Comparison of ENCODE assay signal across 16 mouse cellular contexts in the genomic region with DNA sequence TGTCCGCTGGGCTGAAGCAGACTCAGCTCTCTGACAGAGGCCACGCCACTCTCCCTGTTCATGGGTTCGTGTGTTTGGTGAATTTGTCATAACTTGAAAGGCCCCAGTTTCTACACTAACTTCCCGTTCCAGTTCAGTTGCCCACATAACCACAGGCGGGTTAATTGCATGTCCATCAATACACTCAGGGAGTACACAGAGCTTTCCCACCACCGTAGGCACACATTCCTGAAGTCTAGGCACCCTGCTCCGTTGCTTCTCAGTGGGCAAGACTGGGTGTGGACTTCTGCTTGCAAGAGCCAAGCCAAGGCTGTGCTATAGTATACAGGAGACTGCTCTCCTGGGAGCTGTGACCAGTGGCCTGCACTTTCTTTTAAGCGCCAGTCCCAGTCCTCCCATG. TPM values are rescaled to one million over a fixed set of nuclear protein-coding genes. Genes with fewer than 3 reads are reported as not detected.
DNase-seq lines count a peak whose midpoint lies in the region; ATAC-seq lines count a peak whose summit lies in the region.
"Had no signal": no experiment of that assay in that cellular context is flagged by ENCODE, and none has a peak within 500 bp of the region (broad histone marks: within the 10 kb centered on the region; RNA-seq: fewer than 3 reads in every experiment).

No protein-coding gene starts in this region.

- DNase-seq in heart, postnatal 4 days, result no peak
- DNase-seq in limb, embryonic 11.5 days (ENCODE audit: low spot score), result peak; percentile 20
- no peak for DNase-seq in limb, embryonic 10.5 days (ENCODE audit: low spot score)
- DNase-seq in cerebellum, postnatal 10 days, result no peak
- no peak for DNase-seq in layer of hippocampus, adult 8-10 months (ENCODE audit: low spot score in 2 of 2)
- DNase-seq: adrenal gland, postnatal 10 days; cerebellum, adult 2 months; embryo, embryonic 11 days; heart, adult 2 months; kidney, postnatal 14 days; layer of hippocampus, adult 9-11 months; lung, postnatal 4 days had no signal

- 0 out of 2 replicates have a peak, but pooled peaks cover 6% of the 10 kb centered on the region for H3K36me3 ChIP-seq in heart, embryonic 12.5 days
- H3K36me3 ChIP-seq in limb, embryonic 11.5 days (ENCODE audit: control insufficient read depth, insufficient read depth, low read length), result no peaks in the 10 kb centered on the region
- H3K36me3 ChIP-seq in limb, embryonic 10.5 days, result peaks cover 14% of the 10 kb centered on the region
- no peaks in the 10 kb centered on the region for H3K36me3 ChIP-seq in embryonic facial prominence, embryonic 13.5 days
- H3K36me3 ChIP-seq: midbrain, embryonic 15.5 days had no signal

- no peak for ATAC-seq in heart, embryonic 12.5 days (ENCODE audit: insufficient number of reproducible peaks, low FRiP score)
- no peak for ATAC-seq in limb, embryonic 11.5 days (ENCODE audit: insufficient number of reproducible peaks, low FRiP score, low TSS enrichment, low read depth)
- 0 out of 2 replicates have a peak, but pooled peaks have one; percentile 10 for ATAC-seq in embryonic facial prominence, embryonic 13.5 days (ENCODE audit: insufficient number of reproducible peaks, insufficient read depth, low FRiP score, low TSS enrichment, low read depth)
- ATAC-seq in megakaryocyte progenitor cell, adult 5-6 weeks (replicated peaks; ENCODE audit: poor library complexity), result peak; percentile 82
- ATAC-seq: midbrain, embryonic 15.5 days had no signal

- H3K4me2 ChIP-seq in heart, embryonic 12.5 days, result no peak overlapping the region
- H3K4me2 ChIP-seq in limb, embryonic 11.5 days (ENCODE audit: low read depth, severe bottlenecking), result no peak overlapping the region
- no peak overlapping the region for H3K4me2 ChIP-seq in embryonic facial prominence, embryonic 13.5 days
- H3K4me2 ChIP-seq: midbrain, embryonic 15.5 days had no signal

- no peak overlapping the region for H3K4me3 ChIP-seq in heart, embryonic 12.5 days
- H3K4me3 ChIP-seq in limb, embryonic 11.5 days (ENCODE audit: low read depth, low read length), result no peak overlapping the region
- no peak overlapping the region for H3K4me3 ChIP-seq in limb, embryonic 10.5 days
- H3K4me3 ChIP-seq in embryonic facial prominence, embryonic 13.5 days, result no peak overlapping the region
- H3K4me3 ChIP-seq: heart, adult 2 months; midbrain, embryonic 15.5 days had no signal

- 76% methylated on average over 8 of the region's 8 CpGs for WGBS in heart, embryonic 12.5 days
- 77% methylated on average over 8 of the region's 8 CpGs for WGBS in limb, embryonic 11.5 days
- WGBS in limb, embryonic 10.5 days, result 74% methylated on average over 8 of the region's 8 CpGs
- WGBS in embryonic facial prominence, embryonic 13.5 days, result 69% methylated on average over 8 of the region's 8 CpGs

- no peak overlapping the region for H3K27ac ChIP-seq in heart, embryonic 12.5 days (ENCODE audit: poor library complexity, severe bottlenecking)
- H3K27ac ChIP-seq in limb, embryonic 11.5 days (replicated peaks; ENCODE audit: low read depth, low read length), result no peak overlapping the region
- H3K27ac ChIP-seq in limb, embryonic 10.5 days, result no peak overlapping the region
- H3K27ac ChIP-seq in embryonic facial prominence, embryonic 13.5 days, result no peak overlapping the region; the same call in 1 of the 2 replicates
- H3K27ac ChIP-seq: heart, adult 2 months; midbrain, embryonic 15.5 days had no signal

- no peaks in the 10 kb centered on the region for H3K27me3 ChIP-seq in heart, embryonic 12.5 days (replicated peaks)
- no peaks in the 10 kb centered on the region for H3K27me3 ChIP-seq in limb, embryonic 11.5 days (ENCODE audit: control insufficient read depth, insufficient read depth, low read length)
- H3K27me3 ChIP-seq in limb, embryonic 10.5 days (ENCODE audit: low read depth, poor library complexity, severe bottlenecking), result no peaks in the 10 kb centered on the region
- no peaks in the 10 kb centered on the region for H3K27me3 ChIP-seq in embryonic facial prominence, embryonic 13.5 days
- H3K27me3 ChIP-seq: midbrain, embryonic 15.5 days had no signal

- peaks cover 27% of the 10 kb centered on the region for H3K4me1 ChIP-seq in heart, embryonic 12.5 days (replicated peaks)
- no peaks in the 10 kb centered on the region for H3K4me1 ChIP-seq in limb, embryonic 11.5 days (ENCODE audit: control insufficient read depth, insufficient read depth, low read length)
- H3K4me1 ChIP-seq in limb, embryonic 10.5 days, result peaks cover 13% of the 10 kb centered on the region; the same call in 1 of the 2 replicates
- peaks cover 7% of the 10 kb centered on the region; the same call in 1 of the 2 replicates for H3K4me1 ChIP-seq in embryonic facial prominence, embryonic 13.5 days
- H3K4me1 ChIP-seq: midbrain, embryonic 15.5 days had no signal

- peaks cover 6% of the 10 kb centered on the region; the same call in 1 of the 2 replicates for H3K9me3 ChIP-seq in heart, embryonic 12.5 days (replicated peaks)
- no peaks in the 10 kb centered on the region; the same call in 1 of the 2 replicates for H3K9me3 ChIP-seq in limb, embryonic 11.5 days (ENCODE audit: control insufficient read depth, low read length)
- no peaks in the 10 kb centered on the region for H3K9me3 ChIP-seq in limb, embryonic 10.5 days (replicated peaks)
- 0 out of 2 replicates have a peak, but pooled peaks cover 4% of the 10 kb centered on the region for H3K9me3 ChIP-seq in embryonic facial prominence, embryonic 13.5 days
- H3K9me3 ChIP-seq: midbrain, embryonic 15.5 days had no signal

- H3K9ac ChIP-seq in heart, embryonic 12.5 days, result 0 out of 2 replicates have a peak overlapping the region, but pooled peaks have one; percentile 11
- H3K9ac ChIP-seq in limb, embryonic 11.5 days (ENCODE audit: low read length), result no peak overlapping the region
- no peak overlapping the region for H3K9ac ChIP-seq in embryonic facial prominence, embryonic 13.5 days
- H3K9ac ChIP-seq: midbrain, embryonic 15.5 days had no signal

RNA-seq across cellular contexts. Expression of a gene that starts 23.3 kb away (rescaled TPM):
- polyA plus RNA-seq in heart, embryonic 12.5 days (2016; fragmentation: Nextera tagmentation; extraction: Ambion mirVana), result 6.5 and 7.6 TPM in 2 replicates
- 10 to 100 TPM; 14.1 to 16.5 TPM for total RNA-seq in heart, postnatal 4 days (2021)
- polyA plus RNA-seq in limb, embryonic 11.5 days (2014; fragmentation: Nextera tagmentation; extraction: Ambion mirVana), result 24.9 and 27.6 TPM in 2 replicates
- polyA plus RNA-seq in limb, embryonic 10.5 days (2016; fragmentation: Nextera tagmentation; extraction: Ambion mirVana), result 19.9 and 20.3 TPM in 2 replicates
- 13.1 and 13.9 TPM in 2 replicates for polyA plus RNA-seq in embryonic facial prominence, embryonic 13.5 days (2015; fragmentation: Nextera tagmentation; extraction: Ambion mirVana)
- 12.1 and 17.2 TPM in 2 replicates for total RNA-seq in megakaryocyte progenitor cell, adult 5-6 weeks (2015)
- total RNA-seq in megakaryocyte progenitor cell, adult 5-6 weeks (2017), result 3.9 and 5.4 TPM in 2 replicates
- total RNA-seq in layer of hippocampus, adult 8-10 months (2022), result 10 to 100 TPM; 20.0 to 23.4 (median 21.4) TPM

RNA-seq across cellular contexts. Expression of a gene that starts 58.3 kb away (rescaled TPM):
- polyA plus RNA-seq in heart, embryonic 12.5 days (2016; fragmentation: Nextera tagmentation; extraction: Ambion mirVana), result 114 and 117 TPM in 2 replicates
- 100 to 1,000 TPM; 115 to 116 TPM for total RNA-seq in heart, postnatal 4 days (2021)
- 46.1 and 53.2 TPM in 2 replicates for polyA plus RNA-seq in limb, embryonic 11.5 days (2014; fragmentation: Nextera tagmentation; extraction: Ambion mirVana)
- 99.6 and 99.8 TPM in 2 replicates for polyA plus RNA-seq in limb, embryonic 10.5 days (2016; fragmentation: Nextera tagmentation; extraction: Ambion mirVana)
- 92.9 and 94.5 TPM in 2 replicates for polyA plus RNA-seq in embryonic facial prominence, embryonic 13.5 days (2015; fragmentation: Nextera tagmentation; extraction: Ambion mirVana)
- 31.6 and 33.3 TPM in 2 replicates for total RNA-seq in megakaryocyte progenitor cell, adult 5-6 weeks (2015)
- total RNA-seq in megakaryocyte progenitor cell, adult 5-6 weeks (2017), result 40.2 and 41.2 TPM in 2 replicates
- 10 to 100 TPM; 83.1 to 95.2 (median 88.8) TPM for total RNA-seq in layer of hippocampus, adult 8-10 months (2022)

Comparison
In these comparisons a context has a peak if more than half of its experiments do, and no peak if none do; other contexts are left out.
1. ATAC-seq: peak in embryonic facial prominence, embryonic 13.5 days (single experiment) and megakaryocyte progenitor cell, adult 5-6 weeks (single experiment); none in heart, embryonic 12.5 days (single experiment) and limb, embryonic 11.5 days (single experiment).